Mouse (Mus musculus) cerebellum, postnatal 14 days (tissue): ENCODE results near the gene Lhx8.

ENCODE experiments used
- DNase-seq, 2 experiments: peaks; one replicate each; pipeline ENCODE4 v3.0.0; 2021; ENCODE audit warnings: mixed read lengths in 2 of 2

The Lhx8 gene

GRCm38 (mm10) chr3:154321921-154322574 is 8.4 kb downstream of the Lhx8 start:
- no peak for DNase-seq

- DNase-seq = peak; percentile 22 to 41
Measured at GRCm38 (mm10) chr3:154317651-154318248, 12.7 kb downstream of the Lhx8 start.

GRCm38 (mm10) chr3:154305163-154305884 is 25.1 kb downstream of the Lhx8 start:
- no peak for DNase-seq

- no peak for DNase-seq
Measured at GRCm38 (mm10) chr3:154301102-154301501, 29.4 kb downstream of the Lhx8 start.

GRCm38 (mm10) chr3:154300006-154300405 is 30.5 kb downstream of the Lhx8 start:
- DNase-seq = no peak

GRCm38 (mm10) chr3:154298490-154298889 is 32.0 kb downstream of the Lhx8 start:
- DNase-seq = no peak

GRCm38 (mm10) chr3:154297499-154297898 is 33.0 kb downstream of the Lhx8 start:
- peak in 1 of 2 experiments; percentile 11 for DNase-seq

- peak; percentile 26 to 60 for DNase-seq
Measured at GRCm38 (mm10) chr3:154294924-154295834, 35.3 kb downstream of the Lhx8 start.

GRCm38 (mm10) chr3:154293839-154294490 is 36.5 kb downstream of the Lhx8 start:
- DNase-seq = no peak

GRCm38 (mm10) chr3:154292126-154292525 is 38.3 kb downstream of the Lhx8 start:
- peak; percentile 46 to 54 for DNase-seq

GRCm38 (mm10) chr3:154290351-154290750 is 40.1 kb downstream of the Lhx8 start:
- DNase-seq = no peak

- DNase-seq = no peak
Measured at GRCm38 (mm10) chr3:154288429-154289069, 41.9 kb downstream of the Lhx8 start.

GRCm38 (mm10) chr3:154287217-154287616 is 43.2 kb downstream of the Lhx8 start:
- DNase-seq = no peak

GRCm38 (mm10) chr3:154285351-154285750 is 45.1 kb downstream of the Lhx8 start:
- DNase-seq = no peak

GRCm38 (mm10) chr3:154284260-154284659 is 46.2 kb downstream of the Lhx8 start:
- DNase-seq = no peak

- DNase-seq = no peak
Measured at GRCm38 (mm10) chr3:154274681-154275080, 55.8 kb downstream of the Lhx8 start.

- DNase-seq = peak; percentile 90 to 92
Measured at GRCm38 (mm10) chr3:154269757-154270366, 60.6 kb downstream of the Lhx8 start.

GRCm38 (mm10) chr3:154268313-154268712 is 62.1 kb downstream of the Lhx8 start:
- no peak for DNase-seq

GRCm38 (mm10) chr3:154257312-154257711 is 73.1 kb downstream of the Lhx8 start:
- no peak for DNase-seq
